Mouse (Mus musculus): ENCODE results near the gene Ddx20. TPM values are rescaled to one million over a fixed set of nuclear protein-coding genes. Genes with fewer than 3 reads are reported as not detected.

Ddx20 gene
- polyA plus RNA-seq, 1 experiment: 10.7 TPM

DNA sequence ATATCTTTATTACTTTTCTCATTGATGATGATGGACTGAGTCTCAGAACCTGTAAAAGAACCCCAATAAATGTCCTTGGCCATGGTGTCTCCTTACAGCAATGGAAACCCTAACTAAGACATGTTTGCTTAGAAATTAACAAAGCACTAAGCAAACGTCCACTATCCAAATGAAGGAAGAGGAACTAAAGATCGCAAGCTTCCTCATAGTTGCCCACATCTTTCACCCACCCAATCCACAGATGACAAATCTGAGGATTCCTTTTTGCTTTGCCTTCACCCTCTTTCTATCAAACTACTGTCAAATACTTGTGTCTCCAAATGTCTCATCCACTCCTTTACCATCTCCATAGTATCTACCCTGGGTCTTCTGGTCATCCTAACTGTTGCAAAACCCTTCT, 1.2 kb upstream of the Ddx20 start:
- DNase-seq (ENCODE audit: low read depth in 1 of 2, low spot score in 2 of 2): no peak
- no peak overlapping the region for H3K27ac ChIP-seq (ENCODE audit: insufficient read depth, low read length)
- H3K4me1 ChIP-seq (ENCODE audit: control insufficient read depth, insufficient read depth, insufficient read length): peaks cover 5% of the 10 kb centered on the region
- no peaks in the 10 kb centered on the region for H3K36me3 ChIP-seq (ENCODE audit: control insufficient read depth, insufficient read depth, low read length)
- no peaks in the 10 kb centered on the region for H3K27me3 ChIP-seq (ENCODE audit: control insufficient read depth, insufficient read depth, low read length)
- H3K4me3 ChIP-seq (ENCODE audit: extremely low read depth, insufficient read depth, insufficient read length): no peak overlapping the region
- no peak for TF ChIP-seq CTCF (IDR thresholded peaks at IDR 0.05; ENCODE audit: extremely low read depth, insufficient read depth, insufficient read length, insufficient replicate concordance)
- no peak for TF ChIP-seq POLR2A (IDR thresholded peaks at IDR 0.05; ENCODE audit: low read depth, low read length)
- WGBS: 19% methylated on average over 2 of the region's 2 CpGs

DNA sequence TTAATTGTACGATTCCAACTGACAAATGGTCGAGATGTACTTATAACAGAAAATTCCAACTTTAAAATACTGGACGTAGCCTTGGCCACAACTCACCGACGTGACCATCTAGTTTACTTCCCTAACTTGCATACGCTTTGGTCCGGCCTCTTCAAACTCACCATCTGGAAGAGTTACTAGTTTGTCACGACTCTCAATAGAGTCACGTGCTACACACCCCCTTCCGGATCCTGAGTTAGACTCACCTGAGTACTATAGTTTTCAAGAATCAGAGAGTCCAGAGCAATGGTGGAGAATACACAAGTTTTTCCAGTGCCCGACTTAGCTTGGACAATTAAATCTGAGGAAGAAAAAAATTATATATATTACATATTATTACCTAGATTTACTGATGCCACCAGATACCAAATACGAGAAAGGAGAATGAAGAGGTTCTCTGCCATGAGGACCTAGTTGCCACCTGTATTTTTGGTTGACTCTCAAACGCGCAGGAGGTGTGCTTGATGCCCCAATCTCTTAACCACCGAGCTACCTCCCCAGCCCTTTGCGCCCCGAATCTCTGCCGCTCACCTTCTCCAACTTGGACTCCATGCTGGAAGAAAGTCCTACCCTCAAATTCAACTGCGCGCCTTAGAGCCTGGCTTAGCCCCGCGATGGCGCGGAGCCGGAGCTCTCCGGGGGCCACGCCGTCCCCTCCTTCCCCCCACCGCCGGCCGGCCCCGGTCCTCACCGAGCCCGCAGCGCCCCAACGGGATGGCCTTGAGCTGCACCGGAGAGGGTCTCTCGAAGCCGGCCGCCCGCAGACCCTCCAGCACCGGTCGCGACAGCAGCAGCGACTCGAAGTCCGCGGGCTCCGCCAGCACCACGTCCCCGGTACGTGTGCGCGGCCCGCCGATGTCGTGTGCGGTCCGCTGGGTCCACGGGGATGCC, 715 bp downstream of the Ddx20 start:
- WGBS: 9% methylated on average over 60 of the region's 60 CpGs
- Histone ChIP-seq H3K36me3 (ENCODE audit: control insufficient read depth, insufficient read depth, low read length) (peaks cover 5% of the 10 kb centered on the region; the same call in 1 of the 2 replicates), H3K4me1 (ENCODE audit: control insufficient read depth, insufficient read depth, insufficient read length) (peaks cover 5% of the 10 kb centered on the region), H3K4me3 (ENCODE audit: extremely low read depth, insufficient read depth, insufficient read length) (peak overlapping the region; percentile 96), H3K27ac (ENCODE audit: insufficient read depth, low read length) (peak overlapping the region; percentile 29; the same call in 1 of the 2 replicates), H3K27me3 (ENCODE audit: control insufficient read depth, insufficient read depth, low read length) (no peaks in the 10 kb centered on the region)
- TF ChIP-seq CTCF (IDR thresholded peaks at IDR 0.05; ENCODE audit: extremely low read depth, insufficient read depth, insufficient read length, insufficient replicate concordance) (no peak), POLR2A (IDR thresholded peaks at IDR 0.05; ENCODE audit: low read depth, low read length) (no peak)
- no peak for DNase-seq (ENCODE audit: low read depth in 1 of 2, low spot score in 2 of 2)

DNA sequence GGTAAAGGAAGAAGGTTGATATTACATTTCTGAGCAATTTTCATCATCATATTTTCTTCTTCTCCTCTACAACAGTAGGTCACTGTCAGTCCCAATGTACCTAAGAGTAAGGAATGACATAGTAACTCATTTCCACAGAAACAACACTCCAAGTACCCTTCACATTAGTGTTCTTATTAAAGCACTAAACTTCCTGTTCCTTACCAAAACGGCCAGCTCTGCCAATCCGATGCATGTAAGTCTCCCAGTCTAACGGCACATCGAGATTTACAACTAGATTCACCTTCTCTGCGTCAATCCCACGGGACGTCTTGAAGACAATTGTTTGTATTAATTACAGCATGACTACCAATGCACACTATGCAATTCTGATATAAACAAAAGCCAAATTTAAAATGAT, 7.0 kb downstream of the Ddx20 start:
- H3K4me1 ChIP-seq (ENCODE audit: control insufficient read depth, insufficient read depth, insufficient read length): no peaks in the 10 kb centered on the region
- H3K36me3 ChIP-seq (ENCODE audit: control insufficient read depth, insufficient read depth, low read length): peaks cover 28% of the 10 kb centered on the region
- DNase-seq (ENCODE audit: low read depth in 1 of 2, low spot score in 2 of 2): no peak
- 97% methylated on average over 7 of the region's 7 CpGs for whole genome bisulfite sequencing
- TF ChIP-seq CTCF (IDR thresholded peaks at IDR 0.05; ENCODE audit: extremely low read depth, insufficient read depth, insufficient read length, insufficient replicate concordance) (no peak), POLR2A (IDR thresholded peaks at IDR 0.05; ENCODE audit: low read depth, low read length) (no peak)
- H3K4me3 ChIP-seq (ENCODE audit: extremely low read depth, insufficient read depth, insufficient read length): no peak overlapping the region
- H3K27me3 ChIP-seq (ENCODE audit: control insufficient read depth, insufficient read depth, low read length): no peaks in the 10 kb centered on the region
- no peak overlapping the region for H3K27ac ChIP-seq (ENCODE audit: insufficient read depth, low read length)

DNA sequence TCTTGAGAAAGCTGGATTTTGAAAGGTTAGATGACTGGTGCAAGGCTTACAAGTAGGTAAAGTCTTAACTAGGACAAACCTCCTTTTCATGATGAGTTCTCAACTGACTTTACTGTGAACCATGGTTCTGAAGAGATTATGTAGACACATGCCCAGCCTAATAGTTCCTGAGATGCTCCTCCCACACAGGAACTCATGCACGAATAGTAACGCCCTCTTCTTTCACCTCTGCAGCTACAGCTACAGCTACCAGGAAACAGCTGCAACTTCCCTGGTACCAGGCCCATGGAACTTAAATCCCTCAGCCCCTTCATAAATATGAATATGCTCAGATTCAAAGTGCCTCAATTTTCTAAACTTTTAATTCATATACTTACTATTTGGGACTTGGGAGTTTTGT, 11.4 kb downstream of the Ddx20 start:
- Histone ChIP-seq H3K4me1 (ENCODE audit: control insufficient read depth, insufficient read depth, insufficient read length) (no peaks in the 10 kb centered on the region), H3K36me3 (ENCODE audit: control insufficient read depth, insufficient read depth, low read length) (peaks cover 19% of the 10 kb centered on the region), H3K27ac (ENCODE audit: insufficient read depth, low read length) (no peak overlapping the region), H3K27me3 (ENCODE audit: control insufficient read depth, insufficient read depth, low read length) (no peaks in the 10 kb centered on the region), H3K4me3 (ENCODE audit: extremely low read depth, insufficient read depth, insufficient read length) (no peak overlapping the region)
- no peak for DNase-seq (ENCODE audit: low read depth in 1 of 2, low spot score in 2 of 2)
- WGBS: 7% methylated on average over 2 of the region's 2 CpGs
- TF ChIP-seq CTCF (IDR thresholded peaks at IDR 0.05; ENCODE audit: extremely low read depth, insufficient read depth, insufficient read length, insufficient replicate concordance) (no peak), POLR2A (IDR thresholded peaks at IDR 0.05; ENCODE audit: low read depth, low read length) (no peak)

DNA sequence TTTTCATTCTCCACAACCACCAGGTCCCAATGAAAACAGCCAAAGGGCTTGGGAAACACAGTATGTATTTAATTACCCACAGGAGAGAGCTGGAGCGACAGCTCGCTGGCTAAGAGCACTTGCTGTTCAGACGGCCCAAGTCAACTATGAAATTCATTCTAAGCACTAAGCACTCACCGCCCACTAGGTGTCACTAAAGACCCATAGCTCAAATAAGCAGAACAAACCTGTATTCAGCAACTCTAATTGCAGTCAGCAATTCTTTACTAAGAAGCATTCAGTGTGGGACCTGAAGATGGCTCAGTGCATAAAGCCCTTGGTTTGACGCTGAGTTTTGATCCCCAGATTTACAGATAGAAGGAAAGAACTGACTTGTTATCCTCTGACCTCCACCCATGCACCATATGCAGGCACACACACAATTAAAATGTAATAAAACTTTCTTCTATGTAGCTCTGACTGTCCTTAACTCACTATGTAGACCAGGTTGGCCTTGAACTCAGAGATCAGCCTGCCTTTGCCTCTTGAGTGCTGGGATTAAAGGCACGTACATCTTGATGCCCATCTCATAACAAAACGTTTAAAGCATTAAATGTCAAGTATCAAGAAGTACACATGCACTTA, 12.7 kb downstream of the Ddx20 start:
- peak; percentile 54 to 70 for DNase-seq (ENCODE audit: low read depth in 1 of 2, low spot score in 2 of 2)
- TF ChIP-seq CTCF (IDR thresholded peaks at IDR 0.05; ENCODE audit: extremely low read depth, insufficient read depth, insufficient read length, insufficient replicate concordance): peak; percentile 53; the same call in 1 of the 2 replicates
- TF ChIP-seq POLR2A (IDR thresholded peaks at IDR 0.05; ENCODE audit: low read depth, low read length): no peak
- H3K27me3 ChIP-seq (ENCODE audit: control insufficient read depth, insufficient read depth, low read length): no peaks in the 10 kb centered on the region
- no peak overlapping the region for H3K4me3 ChIP-seq (ENCODE audit: extremely low read depth, insufficient read depth, insufficient read length)
- 25% methylated on average over 7 of the region's 7 CpGs for WGBS
- H3K27ac ChIP-seq (ENCODE audit: insufficient read depth, low read length): no peak overlapping the region
- H3K36me3 ChIP-seq (ENCODE audit: control insufficient read depth, insufficient read depth, low read length): peaks cover 16% of the 10 kb centered on the region
- no peaks in the 10 kb centered on the region for H3K4me1 ChIP-seq (ENCODE audit: control insufficient read depth, insufficient read depth, insufficient read length)

DNA sequence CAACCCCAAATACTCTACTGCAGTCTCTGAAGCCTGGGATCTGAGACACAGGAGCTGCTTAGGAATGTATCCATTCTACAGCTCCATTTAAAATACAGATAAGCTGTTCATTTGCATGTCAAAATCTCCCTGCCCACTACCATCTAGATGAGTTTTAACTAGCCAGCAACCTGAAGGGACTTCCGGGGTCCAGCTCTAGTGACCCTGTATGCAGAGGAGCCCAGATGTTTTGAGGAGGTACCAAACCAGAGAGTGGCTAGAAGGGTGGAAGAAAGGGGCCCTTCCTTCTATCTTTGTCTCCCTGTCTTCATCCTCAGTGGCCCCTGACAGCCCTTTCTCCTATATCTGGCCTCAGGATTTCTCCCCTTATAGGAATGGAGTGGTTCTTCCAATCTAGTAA, 16.6 kb downstream of the Ddx20 start:
- Histone ChIP-seq H3K4me1 (ENCODE audit: control insufficient read depth, insufficient read depth, insufficient read length) (no peaks in the 10 kb centered on the region), H3K36me3 (ENCODE audit: control insufficient read depth, insufficient read depth, low read length) (no peaks in the 10 kb centered on the region), H3K4me3 (ENCODE audit: extremely low read depth, insufficient read depth, insufficient read length) (no peak overlapping the region), H3K27me3 (ENCODE audit: control insufficient read depth, insufficient read depth, low read length) (no peaks in the 10 kb centered on the region), H3K27ac (ENCODE audit: insufficient read depth, low read length) (no peak overlapping the region)
- TF ChIP-seq CTCF (IDR thresholded peaks at IDR 0.05; ENCODE audit: extremely low read depth, insufficient read depth, insufficient read length, insufficient replicate concordance) (no peak), POLR2A (IDR thresholded peaks at IDR 0.05; ENCODE audit: low read depth, low read length) (no peak)
- DNase-seq (ENCODE audit: low read depth in 1 of 2, low spot score in 2 of 2): no peak
- 96% methylated on average over 1 of the region's 1 CpGs for WGBS

All from spleen, adult 2 months (tissue).